Mouse (Mus musculus) lung, adult 2 months (tissue): ENCODE measurements at regions not wholly inside any gene's neighbourhood (a gene's known extent, or its start where the extent isn't known, plus 50 kb on each side); places are given as distances from the start of the nearest gene placed in this dataset.

ENCODE experiments used
- CTCF ChIP-seq: fragments of 200-500 bp; IDR thresholded peaks from 2 replicates; pipeline ENCODE4 v1.5.1; 2011; ENCODE audit warnings: mild to moderate bottlenecking, low read length, control low read depth; ENCODE audit not compliant: insufficient read depth
- POLR2A ChIP-seq: fragments of 200-500 bp; IDR thresholded peaks from 2 replicates; pipeline ENCODE4 v1.6.1; 2011; ENCODE audit warnings: low read depth, mild to moderate bottlenecking, control low read depth, low read length, borderline replicate concordance; ENCODE audit errors: extremely low read depth

- TF ChIP-seq CTCF, result no peak
- no peak for TF ChIP-seq POLR2A
Measured at GRCm38 (mm10) chr8:92058953-92059352, 257.1 kb upstream of the Irx3 start.
